Mouse (Mus musculus): ENCODE measurements around the gene Bglap. TPM values are rescaled to one million over a fixed set of nuclear protein-coding genes. Genes with fewer than 3 reads are reported as not detected.
"Not testable (repeated sequence)": the region's sequence is repeated elsewhere in the genome, so short reads cannot be mapped to it uniquely, and the experiment has no call there.

The Bglap gene
- polyA plus RNA-seq, 1 experiment from 2014 or later: 0.88 TPM

DNA sequence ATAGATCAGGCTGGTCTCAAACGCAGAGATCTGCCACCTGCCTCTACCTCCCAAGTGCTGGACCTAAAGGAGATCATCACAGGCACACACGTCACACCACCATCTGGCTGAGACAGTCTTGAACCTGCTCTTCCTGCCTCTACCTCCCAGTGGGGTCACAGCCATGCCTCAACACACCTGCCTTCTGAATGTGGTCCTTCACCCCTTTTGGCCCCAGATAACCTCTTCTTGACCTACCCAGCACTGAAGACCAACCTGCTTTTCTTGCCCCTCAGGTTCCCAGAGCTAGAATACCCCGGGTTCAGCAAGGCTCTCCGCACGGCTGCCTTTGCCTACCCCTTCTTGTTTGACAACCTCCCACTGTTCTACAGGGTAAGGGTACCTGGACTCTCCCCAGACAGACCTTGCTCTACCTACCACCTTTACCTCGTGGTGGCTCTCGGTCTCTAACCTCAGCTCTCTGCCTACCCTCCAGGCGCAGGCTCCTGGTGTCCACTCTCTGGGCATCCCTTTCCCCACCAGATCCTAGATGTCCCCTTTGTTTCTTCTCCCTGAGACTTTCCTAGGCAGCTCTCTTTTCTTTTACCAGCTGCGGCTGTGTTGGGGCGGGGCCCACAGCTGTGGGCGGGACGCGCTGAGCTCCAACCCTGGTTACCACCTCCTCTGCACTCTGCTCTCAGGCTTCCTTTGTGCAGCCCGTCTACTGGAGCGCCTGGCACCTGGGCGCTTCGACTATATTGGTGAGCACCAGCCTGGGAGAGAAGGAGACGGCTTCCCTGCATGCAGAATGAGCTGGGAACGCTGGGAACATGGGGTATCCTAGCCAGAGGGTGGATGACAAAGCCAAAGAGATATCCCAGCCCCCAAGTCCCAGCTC lies 8.3 kb downstream of the Bglap start:
- ATAC-seq: peak; percentile 87
- H3K27ac ChIP-seq (ENCODE audit: low read length): not testable (repeated sequence)
- H3K9ac ChIP-seq (ENCODE audit: low read depth, low read length): peak overlapping the region; percentile 30; the same call in 1 of the 2 replicates

DNA sequence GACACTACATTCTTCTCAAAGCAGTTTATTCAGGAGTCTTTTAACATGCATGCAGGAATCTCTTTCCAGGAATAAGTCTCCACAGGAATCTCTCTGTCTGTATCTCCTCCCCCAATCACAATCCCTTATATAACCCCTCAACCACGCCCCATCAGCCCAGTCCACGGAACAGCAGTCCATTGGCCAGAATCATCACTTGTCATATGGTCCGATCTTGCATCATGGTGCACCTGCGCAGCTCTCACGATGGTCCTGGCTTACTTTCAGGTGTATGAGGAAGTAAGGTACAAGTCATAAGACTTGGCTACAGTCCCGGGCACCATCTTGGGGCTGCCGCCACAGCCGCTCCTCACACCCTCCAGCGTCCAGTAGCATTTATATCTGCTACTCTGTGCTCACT lies 11.6 kb downstream of the Bglap start, which contains the start of gene Bglap3:
TSS of gene Bglap3 (minus strand) at position 101 of the 400 bp plus-strand sequence.
- not testable (repeated sequence) for ATAC-seq; H3K36me3 ChIP-seq (ENCODE audit: control insufficient read depth, insufficient read depth, low read length); H3K4me1 ChIP-seq (ENCODE audit: control insufficient read depth, insufficient read depth, low read length); H3K27ac ChIP-seq (ENCODE audit: low read length); H3K4me3 ChIP-seq (ENCODE audit: low read depth, low read length); H3K9me3 ChIP-seq (replicated peaks; ENCODE audit: control insufficient read depth, low read length, poor library complexity, severe bottlenecking); H3K27me3 ChIP-seq (ENCODE audit: control insufficient read depth, insufficient read depth, low read depth, low read length); H3K4me2 ChIP-seq (ENCODE audit: low read length); H3K9ac ChIP-seq (ENCODE audit: low read depth, low read length)
- 94% methylated on average over 9 of the region's 9 CpGs for WGBS

More for the DNA sequence above, 8.3 kb downstream of the Bglap start:
- not testable (repeated sequence) for H3K9me3 ChIP-seq (replicated peaks; ENCODE audit: control insufficient read depth, low read length, poor library complexity, severe bottlenecking); H3K4me1 ChIP-seq (ENCODE audit: control insufficient read depth, insufficient read depth, low read length); H3K4me3 ChIP-seq (ENCODE audit: low read depth, low read length); H3K36me3 ChIP-seq (ENCODE audit: control insufficient read depth, insufficient read depth, low read length); H3K27me3 ChIP-seq (ENCODE audit: control insufficient read depth, insufficient read depth, low read depth, low read length)
- H3K4me2 ChIP-seq (ENCODE audit: low read length): peak overlapping the region; percentile 28; the same call in 1 of the 2 replicates
- 15% methylated on average over 18 of the region's 19 CpGs for WGBS

DNA sequence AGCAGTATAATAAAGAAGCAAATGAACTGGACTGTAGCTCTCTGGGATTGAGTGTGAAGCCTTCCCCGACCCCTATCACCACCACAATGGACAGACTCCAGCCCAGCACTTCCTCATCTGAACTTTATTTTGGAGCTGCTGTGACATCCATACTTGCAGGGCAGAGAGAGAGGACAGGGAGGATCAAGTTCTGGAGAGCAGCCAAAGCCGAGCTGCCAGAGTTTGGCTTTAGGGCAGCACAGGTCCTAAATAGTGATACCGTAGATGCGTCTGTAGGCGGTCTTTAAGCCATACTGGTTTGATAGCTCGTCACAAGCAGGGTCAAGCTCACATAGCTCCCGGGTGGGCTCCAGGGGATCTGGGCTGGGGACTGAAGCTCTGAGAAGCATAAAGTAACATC lies 15.8 kb downstream of the Bglap start:
- H3K27me3 ChIP-seq (ENCODE audit: control insufficient read depth, insufficient read depth, low read depth, low read length); H3K9me3 ChIP-seq (replicated peaks; ENCODE audit: control insufficient read depth, low read length, poor library complexity, severe bottlenecking); H3K36me3 ChIP-seq (ENCODE audit: control insufficient read depth, insufficient read depth, low read length); H3K27ac ChIP-seq (ENCODE audit: low read length); H3K4me3 ChIP-seq (ENCODE audit: low read depth, low read length); H3K9ac ChIP-seq (ENCODE audit: low read depth, low read length); H3K4me2 ChIP-seq (ENCODE audit: low read length); ATAC-seq; H3K4me1 ChIP-seq (ENCODE audit: control insufficient read depth, insufficient read depth, low read length): not testable (repeated sequence)
- WGBS: 93% methylated on average over 7 of the region's 7 CpGs

DNA sequence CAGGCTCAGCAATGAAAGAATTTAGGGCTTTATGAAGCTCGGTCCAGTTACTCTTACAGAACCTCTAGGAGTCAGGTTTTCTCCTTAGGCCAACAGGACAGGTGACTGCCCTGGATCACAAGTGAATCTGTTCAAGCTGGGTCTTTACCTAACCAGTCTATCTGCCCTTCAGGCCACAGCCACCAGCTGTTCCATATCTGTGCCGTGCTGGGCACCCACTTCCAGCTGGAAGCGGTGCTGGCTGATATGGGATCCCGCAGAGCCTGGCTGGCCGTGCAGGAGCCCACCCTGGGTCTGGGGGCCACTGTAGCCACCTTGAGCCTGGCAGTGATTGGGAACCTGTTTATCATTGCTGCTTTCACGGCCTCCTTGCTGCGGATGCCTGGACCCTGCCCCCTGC lies 16.7 kb downstream of the Bglap start:
- not testable (repeated sequence) for H3K4me1 ChIP-seq (ENCODE audit: control insufficient read depth, insufficient read depth, low read length); H3K27me3 ChIP-seq (ENCODE audit: control insufficient read depth, insufficient read depth, low read depth, low read length); H3K9ac ChIP-seq (ENCODE audit: low read depth, low read length); H3K9me3 ChIP-seq (replicated peaks; ENCODE audit: control insufficient read depth, low read length, poor library complexity, severe bottlenecking); H3K4me2 ChIP-seq (ENCODE audit: low read length); H3K4me3 ChIP-seq (ENCODE audit: low read depth, low read length); H3K27ac ChIP-seq (ENCODE audit: low read length); H3K36me3 ChIP-seq (ENCODE audit: control insufficient read depth, insufficient read depth, low read length)
- ATAC-seq: 0 out of 2 replicates have a peak, but pooled peaks have one; percentile 33
- 50% methylated on average over 3 of the region's 7 CpGs for WGBS

DNA sequence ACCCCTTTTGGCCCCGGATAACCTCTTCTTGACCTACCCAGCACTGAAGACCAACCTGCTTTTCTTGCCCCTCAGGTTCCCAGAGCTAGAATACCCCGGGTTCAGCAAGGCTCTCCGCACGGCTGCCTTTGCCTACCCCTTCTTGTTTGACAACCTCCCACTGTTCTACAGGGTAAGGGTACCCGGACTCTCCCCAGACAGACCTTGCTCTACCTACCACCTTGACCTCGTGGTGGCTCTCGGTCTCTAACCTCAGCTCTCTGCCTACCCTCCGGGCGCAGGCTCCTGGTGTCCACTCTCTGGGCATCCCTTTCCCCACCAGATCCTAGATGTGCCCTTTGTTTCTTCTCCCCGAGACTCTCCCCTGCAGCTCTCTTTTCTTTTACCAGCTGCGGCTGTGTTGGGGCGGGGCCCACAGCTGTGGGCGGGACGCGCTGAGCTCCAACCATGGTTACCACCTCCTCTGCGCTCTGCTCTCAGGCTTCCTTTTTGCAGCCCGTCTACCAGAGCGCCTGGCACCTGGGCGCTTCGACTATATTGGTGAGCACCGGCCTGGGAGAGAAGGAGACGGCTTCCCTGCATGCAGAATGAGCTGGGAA lies 17.3 kb downstream of the Bglap start:
- not testable (repeated sequence) for H3K36me3 ChIP-seq (ENCODE audit: control insufficient read depth, insufficient read depth, low read length); H3K4me1 ChIP-seq (ENCODE audit: control insufficient read depth, insufficient read depth, low read length); H3K27ac ChIP-seq (ENCODE audit: low read length); H3K9ac ChIP-seq (ENCODE audit: low read depth, low read length); H3K9me3 ChIP-seq (replicated peaks; ENCODE audit: control insufficient read depth, low read length, poor library complexity, severe bottlenecking); H3K27me3 ChIP-seq (ENCODE audit: control insufficient read depth, insufficient read depth, low read depth, low read length)
- WGBS: 1% methylated on average over 15 of the region's 22 CpGs
- H3K4me2 ChIP-seq (ENCODE audit: low read length): peak overlapping the region; percentile 35; the same call in 1 of the 2 replicates
- peak; percentile 80 for ATAC-seq
- peak overlapping the region; percentile 20 for H3K4me3 ChIP-seq (ENCODE audit: low read depth, low read length)

DNA sequence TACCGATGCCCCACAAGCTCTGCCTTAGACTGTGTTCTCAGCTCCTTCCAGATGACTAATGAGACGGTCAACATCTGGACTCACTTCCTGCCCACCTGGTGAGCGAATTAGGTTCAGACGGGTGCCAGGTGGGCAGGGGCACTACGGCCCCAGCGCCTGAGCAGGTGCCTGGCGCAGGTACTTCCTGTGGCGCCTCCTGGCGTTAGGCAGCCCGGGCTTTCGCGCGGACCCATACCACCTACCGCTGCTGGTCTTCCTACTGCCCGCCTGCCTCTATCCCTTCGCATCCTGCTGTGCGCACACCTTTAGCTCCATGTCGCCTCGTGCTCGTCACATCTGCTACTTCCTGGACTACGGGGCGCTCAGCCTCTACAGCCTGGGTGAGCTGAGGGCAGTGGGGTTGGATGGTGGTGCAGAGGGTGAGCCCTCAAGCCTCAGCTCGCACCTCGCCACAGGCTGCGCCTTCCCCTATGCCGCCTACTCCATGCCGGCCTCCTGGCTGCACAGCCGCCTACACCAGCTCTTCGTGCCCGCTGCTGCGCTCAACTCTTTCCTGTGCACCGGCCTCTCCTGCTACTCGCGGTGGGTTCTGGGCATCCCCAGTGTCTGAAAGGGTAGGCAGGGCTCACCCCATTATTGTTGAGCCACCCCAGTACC lies 18.4 kb downstream of the Bglap start:
- no peaks in the 10 kb centered on the region for H3K4me1 ChIP-seq (ENCODE audit: control insufficient read depth, insufficient read depth, low read length)
- no peak overlapping the region for H3K27ac ChIP-seq (ENCODE audit: low read length)
- H3K36me3 ChIP-seq (ENCODE audit: control insufficient read depth, insufficient read depth, low read length): peaks cover 14% of the 10 kb centered on the region
- no peak overlapping the region for H3K9ac ChIP-seq (ENCODE audit: low read depth, low read length)
- H3K27me3 ChIP-seq (ENCODE audit: control insufficient read depth, insufficient read depth, low read depth, low read length): peaks cover 4% of the 10 kb centered on the region; the same call in 1 of the 2 replicates
- H3K4me3 ChIP-seq (ENCODE audit: low read depth, low read length): no peak overlapping the region
- 33% methylated on average over 34 of the region's 34 CpGs for WGBS
- H3K9me3 ChIP-seq (replicated peaks; ENCODE audit: control insufficient read depth, low read length, poor library complexity, severe bottlenecking): peaks cover 2% of the 10 kb centered on the region; the same call in 1 of the 2 replicates
- ATAC-seq: no peak
- H3K4me2 ChIP-seq (ENCODE audit: low read length): no peak overlapping the region

DNA sequence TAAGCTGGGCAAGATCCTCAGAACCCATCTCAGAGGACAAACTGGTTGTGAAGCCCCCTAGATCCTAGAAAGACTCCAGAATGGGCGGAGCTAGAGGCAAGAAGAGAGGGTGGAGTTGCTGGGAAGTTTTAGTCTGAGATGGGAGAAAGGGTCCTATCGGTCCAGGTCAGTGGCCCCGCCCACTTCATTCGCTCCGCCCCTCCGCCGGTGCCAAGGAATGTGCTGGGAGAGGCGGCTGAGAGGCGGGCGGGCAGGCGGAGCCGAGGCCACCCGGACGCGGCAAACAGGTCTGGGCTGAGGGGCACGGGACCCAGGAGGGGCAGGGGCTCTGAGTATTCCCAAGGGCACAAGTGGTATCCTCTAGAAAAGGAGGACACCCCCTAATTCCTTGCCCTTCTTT lies 19.9 kb downstream of the Bglap start, which contains the start of gene Paqr6:
TSS of gene Paqr6 (plus strand) at position 248 of the 400 bp plus-strand sequence.
- Histone ChIP-seq H3K4me2 (ENCODE audit: low read length) (no peak within 1 kb of the TSS), H3K27ac (ENCODE audit: low read length) (no peak within 1 kb of the TSS), H3K9me3 (replicated peaks; ENCODE audit: control insufficient read depth, low read length, poor library complexity, severe bottlenecking) (no peaks in the 10 kb centered on the region), H3K9ac (ENCODE audit: low read depth, low read length) (no peak within 1 kb of the TSS), H3K36me3 (ENCODE audit: control insufficient read depth, insufficient read depth, low read length) (peaks cover 28% of the 10 kb centered on the region), H3K4me3 (ENCODE audit: low read depth, low read length) (no peak within 1 kb of the TSS), H3K27me3 (ENCODE audit: control insufficient read depth, insufficient read depth, low read depth, low read length) (peaks cover 4% of the 10 kb centered on the region; the same call in 1 of the 2 replicates), H3K4me1 (ENCODE audit: control insufficient read depth, insufficient read depth, low read length) (no peaks in the 10 kb centered on the region)
- 4% methylated on average over 16 of the region's 16 CpGs for WGBS
- ATAC-seq: no peak

DNA sequence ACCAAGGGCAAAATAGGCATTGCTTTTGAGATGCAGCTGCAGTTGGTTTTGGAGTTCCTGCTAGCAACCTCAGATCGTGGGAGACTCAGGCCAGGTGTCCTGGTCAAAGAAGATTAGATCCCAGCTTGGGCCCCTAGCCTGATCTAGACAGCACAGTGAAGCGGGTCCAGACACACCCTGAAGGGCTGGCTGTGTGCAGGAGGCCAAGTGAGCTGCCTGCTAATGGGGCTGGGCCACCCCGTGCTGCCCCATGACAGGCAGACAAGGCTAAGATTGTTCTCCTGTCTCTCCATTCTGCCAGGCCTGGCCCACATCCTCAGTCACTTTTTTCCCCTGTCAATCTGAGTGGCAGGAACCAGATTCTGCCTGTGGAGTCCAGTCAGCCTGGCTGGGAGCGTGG lies 20.6 kb downstream of the Bglap start:
- Histone ChIP-seq H3K27ac (ENCODE audit: low read length) (no peak overlapping the region), H3K4me2 (ENCODE audit: low read length) (no peak overlapping the region), H3K9me3 (replicated peaks; ENCODE audit: control insufficient read depth, low read length, poor library complexity, severe bottlenecking) (no peaks in the 10 kb centered on the region), H3K27me3 (ENCODE audit: control insufficient read depth, insufficient read depth, low read depth, low read length) (peaks cover 4% of the 10 kb centered on the region; the same call in 1 of the 2 replicates), H3K4me1 (ENCODE audit: control insufficient read depth, insufficient read depth, low read length) (no peaks in the 10 kb centered on the region), H3K9ac (ENCODE audit: low read depth, low read length) (no peak overlapping the region), H3K36me3 (ENCODE audit: control insufficient read depth, insufficient read depth, low read length) (peaks cover 31% of the 10 kb centered on the region), H3K4me3 (ENCODE audit: low read depth, low read length) (no peak overlapping the region)
- WGBS: 53% methylated on average over 4 of the region's 4 CpGs
- no peak for ATAC-seq

All from midbrain, embryonic 16.5 days (tissue).